Mouse (Mus musculus) embryonic facial prominence, embryonic 12.5 days (tissue): ENCODE measurements around the gene Map4k5. TPM values are rescaled to one million over a fixed set of nuclear protein-coding genes. Genes with fewer than 3 reads are reported as not detected.

Experiments used
- ATAC-seq: fragments of 200-750 bp; cut with Nextera tagmentation; 2 replicates; pipeline ENCODE4 v1.8.0; 2017; ENCODE audit not compliant: insufficient number of reproducible peaks, insufficient read depth, low FRiP score, low TSS enrichment
- H3K27ac ChIP-seq: fragments of 300-500 bp; sonication (generic); 2 replicates; pipeline ENCODE4 v1.5.1; 2016; ENCODE audit warnings: mild to moderate bottlenecking
- H3K27me3 ChIP-seq: fragments of 300-500 bp; sonication (generic); 2 replicates; pipeline ENCODE4 v1.6.1; 2016; ENCODE audit warnings: mild to moderate bottlenecking, moderate library complexity
- H3K36me3 ChIP-seq: fragments of 300-500 bp; sonication (generic); 2 replicates; pipeline ENCODE4 v1.6.1; 2016; ENCODE audit warnings: mild to moderate bottlenecking
- H3K4me1 ChIP-seq: fragments of 300-500 bp; sonication (generic); 2 replicates; pipeline ENCODE4 v1.6.1; 2016
- H3K4me2 ChIP-seq: fragments of 300-500 bp; sonication (generic); replicated peaks from 2 replicates; pipeline ENCODE4 v1.6.1; 2016; ENCODE audit warnings: mild to moderate bottlenecking, moderate library complexity
- H3K4me3 ChIP-seq: fragments of 300-500 bp; sonication (generic); 2 replicates; pipeline ENCODE4 v1.5.1; 2016; ENCODE audit warnings: mild to moderate bottlenecking
- H3K9ac ChIP-seq: fragments of 300-500 bp; sonication (generic); 2 replicates; pipeline ENCODE4 v1.6.1; 2016; ENCODE audit warnings: mild to moderate bottlenecking, moderate library complexity
- H3K9me3 ChIP-seq: fragments of 300-500 bp; sonication (generic); 2 replicates; pipeline ENCODE4 v1.6.1; 2016; ENCODE audit warnings: mild to moderate bottlenecking, moderate library complexity
- WGBS: fragments of 180-500 bp; shearing (Covaris S2); methylation state at CpG from one replicate; pipeline ENCODE4 v1.1.7; 2016; 5-methylcytosine and 5-hydroxymethylcytosine counted together
- polyA plus RNA-seq: library from polyadenylated mRNA; unstranded; fragments of >200 nt; fragmentation: Nextera tagmentation; extraction: Ambion mirVana; gene quantifications from 2 replicates; pipeline ENCODE4 v1.2.1, GENCODE M21; 2016

The Map4k5 gene
- polyA plus RNA-seq, 1 experiment from 2014 or later, result 49.2 TPM

DNA sequence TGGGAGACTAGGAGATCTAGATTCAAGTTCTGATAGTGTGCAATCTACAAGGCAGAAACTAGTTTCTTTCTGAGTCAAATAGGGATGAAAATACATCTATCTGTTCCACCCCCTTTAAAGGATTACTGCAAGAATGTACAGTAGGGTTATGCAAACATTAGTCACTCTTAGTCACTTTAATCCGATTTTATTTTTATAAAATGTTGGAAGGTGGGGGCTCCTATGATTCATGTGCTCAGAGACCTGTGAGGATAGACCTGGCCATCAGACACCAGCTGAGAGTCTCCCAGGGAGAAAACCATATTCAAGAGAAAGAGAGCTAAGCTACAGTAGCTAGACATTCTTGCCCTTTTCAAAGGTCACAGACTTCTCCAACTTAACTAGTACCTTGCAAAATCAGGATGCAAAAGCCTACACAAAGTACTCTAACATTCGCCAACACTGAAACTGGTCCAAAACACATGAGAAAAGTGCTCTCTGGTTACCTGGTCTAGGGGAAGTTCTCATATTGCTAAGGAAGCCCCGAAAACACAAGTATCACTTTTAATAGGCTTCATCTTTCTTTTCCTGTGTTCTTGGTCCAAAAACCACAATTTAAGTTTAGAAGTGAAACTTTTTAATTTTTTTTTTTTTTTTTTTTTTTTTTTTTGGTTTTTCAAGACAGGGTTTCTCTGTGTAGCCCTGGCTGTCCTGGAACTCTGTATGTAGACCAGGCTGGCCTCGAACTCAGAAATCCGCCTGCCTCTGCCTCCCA lies 7.7 kb downstream of the Map4k5 start:
- no peak for ATAC-seq
- WGBS, result 91% methylated on average over 5 of the region's 5 CpGs
- H3K4me2 ChIP-seq, result no peak overlapping the region
- no peak overlapping the region for H3K27ac ChIP-seq
- no peaks in the 10 kb centered on the region for H3K27me3 ChIP-seq
- peaks cover 29% of the 10 kb centered on the region for H3K4me1 ChIP-seq
- H3K36me3 ChIP-seq, result 0 out of 2 replicates have a peak, but pooled peaks cover 4% of the 10 kb centered on the region
- no peak overlapping the region for H3K4me3 ChIP-seq
- no peaks in the 10 kb centered on the region for H3K9me3 ChIP-seq
- no peak overlapping the region for H3K9ac ChIP-seq

- no peaks in the 10 kb centered on the region for H3K36me3 ChIP-seq
- H3K27me3 ChIP-seq, result no peaks in the 10 kb centered on the region
- H3K9me3 ChIP-seq, result no peaks in the 10 kb centered on the region
- WGBS, result 94% methylated on average over 5 of the region's 5 CpGs
- ATAC-seq, result no peak
- peaks cover 29% of the 10 kb centered on the region for H3K4me1 ChIP-seq
- no peak overlapping the region for H3K9ac ChIP-seq
- no peak overlapping the region for H3K4me2 ChIP-seq
- H3K27ac ChIP-seq, result no peak overlapping the region
- no peak overlapping the region for H3K4me3 ChIP-seq
Measured at GRCm38 (mm10) chr12:69884053-69884452, 8.9 kb downstream of the Map4k5 start.

- Histone ChIP-seq H3K36me3 (no peaks in the 10 kb centered on the region), H3K9ac (no peak overlapping the region), H3K9me3 (no peaks in the 10 kb centered on the region), H3K4me3 (no peak overlapping the region), H3K27ac (peak overlapping the region; percentile 50; the same call in 1 of the 2 replicates), H3K4me2 (no peak overlapping the region), H3K4me1 (peaks cover 33% of the 10 kb centered on the region), H3K27me3 (no peaks in the 10 kb centered on the region)
- 35% methylated on average over 10 of the region's 10 CpGs for WGBS
- ATAC-seq, result no peak
Measured at GRCm38 (mm10) chr12:69881198-69881905, 11.6 kb downstream of the Map4k5 start.

GRCm38 (mm10) chr12:69879739-69880138 lies 13.3 kb downstream of the Map4k5 start:
- H3K36me3 ChIP-seq, result no peaks in the 10 kb centered on the region
- H3K27ac ChIP-seq, result peak overlapping the region; percentile 70
- 14% methylated on average over 6 of the region's 6 CpGs for WGBS
- no peak overlapping the region for H3K9ac ChIP-seq
- H3K4me3 ChIP-seq, result no peak overlapping the region
- H3K9me3 ChIP-seq, result no peaks in the 10 kb centered on the region
- peaks cover 33% of the 10 kb centered on the region for H3K4me1 ChIP-seq
- no peaks in the 10 kb centered on the region for H3K27me3 ChIP-seq
- ATAC-seq, result no peak
- peak overlapping the region; percentile 22 for H3K4me2 ChIP-seq

DNA sequence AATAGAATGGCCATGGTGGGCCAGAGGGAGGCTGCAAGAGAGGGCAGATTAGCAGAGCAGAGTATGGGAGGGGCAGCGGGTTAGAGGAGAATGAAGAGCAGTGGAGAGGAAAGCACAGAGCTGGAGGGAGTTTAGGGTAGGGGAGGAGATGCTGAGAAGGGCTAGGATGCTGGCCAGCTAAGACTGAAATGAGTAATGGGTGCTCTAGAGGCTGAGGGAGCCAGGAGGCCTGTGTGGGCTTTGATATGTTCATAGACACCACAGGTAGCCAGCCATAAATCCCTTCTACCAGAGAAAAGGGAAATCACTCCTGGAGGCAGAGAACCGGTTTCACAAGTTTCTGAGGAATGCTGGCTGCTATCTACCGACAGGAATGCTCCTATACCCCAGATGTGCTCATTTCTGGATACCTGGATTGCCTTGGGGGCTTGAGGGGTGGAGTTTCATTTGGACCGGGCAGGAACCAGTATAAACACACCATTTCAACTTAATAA lies 13.8 kb downstream of the Map4k5 start:
- peak overlapping the region; percentile 22 for H3K4me2 ChIP-seq
- H3K9me3 ChIP-seq, result no peaks in the 10 kb centered on the region
- ATAC-seq, result peak; percentile 56; the same call in 1 of the 2 replicates
- peaks cover 33% of the 10 kb centered on the region for H3K4me1 ChIP-seq
- no peak overlapping the region for H3K9ac ChIP-seq
- 7% methylated on average over 4 of the region's 4 CpGs for WGBS
- H3K27me3 ChIP-seq, result no peaks in the 10 kb centered on the region
- no peak overlapping the region for H3K4me3 ChIP-seq
- peak overlapping the region; percentile 70; the same call in 1 of the 2 replicates for H3K27ac ChIP-seq
- no peaks in the 10 kb centered on the region for H3K36me3 ChIP-seq

DNA sequence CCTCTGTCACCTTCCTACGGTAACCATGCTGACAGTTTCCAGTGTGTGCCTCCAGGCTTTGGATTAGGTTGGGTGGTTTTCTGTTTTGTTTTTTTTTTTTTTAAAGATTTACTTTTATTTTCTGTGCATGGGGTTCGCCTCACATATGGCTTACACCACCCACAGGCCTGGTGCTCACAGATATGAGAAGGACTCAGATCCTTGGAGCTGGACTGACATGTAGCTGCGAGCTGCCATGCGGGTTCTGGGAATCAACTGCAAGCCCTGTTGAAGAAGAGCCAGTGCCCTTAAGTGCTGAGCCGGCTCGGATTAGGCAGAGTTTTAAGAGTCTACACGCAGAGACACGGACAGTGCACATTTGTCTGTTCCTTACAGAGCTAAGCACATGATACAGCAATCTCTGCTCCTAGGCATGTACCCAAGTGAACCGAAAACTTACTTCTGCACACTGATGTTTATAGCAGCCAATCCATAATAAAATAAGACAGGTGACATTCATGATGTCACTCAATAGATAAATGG lies 15.1 kb downstream of the Map4k5 start:
- Histone ChIP-seq H3K9me3 (no peaks in the 10 kb centered on the region), H3K36me3 (no peaks in the 10 kb centered on the region), H3K4me3 (no peak overlapping the region), H3K27me3 (no peaks in the 10 kb centered on the region), H3K4me2 (no peak overlapping the region), H3K27ac (no peak overlapping the region), H3K4me1 (peaks cover 33% of the 10 kb centered on the region), H3K9ac (no peak overlapping the region)
- 89% methylated on average over 9 of the region's 9 CpGs for WGBS
- ATAC-seq, result no peak

GRCm38 (mm10) chr12:69871632-69872031 lies 21.4 kb downstream of the Map4k5 start:
- Histone ChIP-seq H3K27me3 (no peaks in the 10 kb centered on the region), H3K27ac (no peak overlapping the region), H3K4me3 (no peak overlapping the region), H3K9me3 (no peaks in the 10 kb centered on the region), H3K9ac (no peak overlapping the region), H3K36me3 (peaks cover 25% of the 10 kb centered on the region), H3K4me2 (no peak overlapping the region), H3K4me1 (no peaks in the 10 kb centered on the region)
- no peak for ATAC-seq
- WGBS, result 98% methylated on average over 5 of the region's 5 CpGs

DNA sequence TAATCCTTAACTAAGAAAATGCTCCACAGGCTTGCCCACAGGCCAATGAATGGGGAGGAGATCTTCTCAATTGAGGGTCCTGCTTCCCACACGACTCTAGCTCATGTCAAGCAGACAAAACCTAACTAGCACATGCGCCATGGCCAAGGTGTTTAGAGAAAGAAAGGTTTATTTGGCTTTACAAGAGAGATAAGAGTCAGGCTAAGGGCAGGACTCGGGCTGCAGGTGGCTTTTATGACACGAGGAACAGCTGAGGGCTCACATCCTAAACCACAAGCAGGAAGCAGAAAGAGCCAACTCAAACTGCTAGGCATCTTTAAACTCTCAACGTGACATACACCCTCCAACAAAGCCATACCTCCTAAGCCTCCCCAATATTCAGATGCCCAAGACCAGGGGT lies 25.7 kb downstream of the Map4k5 start:
- 88% methylated on average over 5 of the region's 5 CpGs for WGBS
- no peak overlapping the region for H3K4me2 ChIP-seq
- no peak overlapping the region for H3K27ac ChIP-seq
- ATAC-seq, result no peak
- H3K27me3 ChIP-seq, result no peaks in the 10 kb centered on the region
- no peaks in the 10 kb centered on the region for H3K9me3 ChIP-seq
- H3K4me1 ChIP-seq, result no peaks in the 10 kb centered on the region
- H3K9ac ChIP-seq, result no peak overlapping the region
- H3K36me3 ChIP-seq, result peaks cover 25% of the 10 kb centered on the region
- H3K4me3 ChIP-seq, result no peak overlapping the region

- no peaks in the 10 kb centered on the region for H3K36me3 ChIP-seq
- H3K4me1 ChIP-seq, result no peaks in the 10 kb centered on the region
- H3K27me3 ChIP-seq, result no peaks in the 10 kb centered on the region
- ATAC-seq, result no peak
- 59% methylated on average over 4 of the region's 4 CpGs for WGBS
- no peak overlapping the region for H3K27ac ChIP-seq
- no peaks in the 10 kb centered on the region for H3K9me3 ChIP-seq
- H3K9ac ChIP-seq, result no peak overlapping the region
- no peak overlapping the region for H3K4me2 ChIP-seq
- H3K4me3 ChIP-seq, result no peak overlapping the region
Measured at GRCm38 (mm10) chr12:69864164-69864692, 28.8 kb downstream of the Map4k5 start.

GRCm38 (mm10) chr12:69863505-69863904 lies 29.5 kb downstream of the Map4k5 start:
- 76% methylated on average over 4 of the region's 5 CpGs for WGBS
- Histone ChIP-seq H3K9me3 (no peaks in the 10 kb centered on the region), H3K27ac (no peak overlapping the region), H3K9ac (no peak overlapping the region), H3K27me3 (no peaks in the 10 kb centered on the region), H3K4me2 (no peak overlapping the region), H3K4me1 (no peaks in the 10 kb centered on the region), H3K36me3 (no peaks in the 10 kb centered on the region), H3K4me3 (no peak overlapping the region)
- ATAC-seq, result no peak

- Histone ChIP-seq H3K9me3 (no peaks in the 10 kb centered on the region), H3K4me1 (no peaks in the 10 kb centered on the region)
- 91% methylated on average over 4 of the region's 4 CpGs for WGBS
Measured at GRCm38 (mm10) chr12:69858847-69859246, 34.2 kb downstream of the Map4k5 start.

More at GRCm38 (mm10) chr12:69858847-69859246, 34.2 kb downstream of the Map4k5 start:
- Histone ChIP-seq H3K4me3 (no peak overlapping the region), H3K4me2 (no peak overlapping the region), H3K27ac (no peak overlapping the region), H3K36me3 (peaks cover 9% of the 10 kb centered on the region), H3K9ac (no peak overlapping the region), H3K27me3 (no peaks in the 10 kb centered on the region)
- no peak for ATAC-seq
